Mouse (Mus musculus) heart, postnatal 0 days (tissue): ENCODE measurements around the gene Pabpc1l.

Experiments used
- CTCF ChIP-seq: IDR thresholded peaks from 2 replicates; pipeline ENCODE4 v1.5.1; 2016; ENCODE audit warnings: antibody characterized with exemption, control low read depth, low read depth
- EP300 ChIP-seq: IDR thresholded peaks from 2 replicates; pipeline ENCODE4 v1.6.1; 2016; ENCODE audit warnings: antibody characterized with exemption, low read depth

DNA sequence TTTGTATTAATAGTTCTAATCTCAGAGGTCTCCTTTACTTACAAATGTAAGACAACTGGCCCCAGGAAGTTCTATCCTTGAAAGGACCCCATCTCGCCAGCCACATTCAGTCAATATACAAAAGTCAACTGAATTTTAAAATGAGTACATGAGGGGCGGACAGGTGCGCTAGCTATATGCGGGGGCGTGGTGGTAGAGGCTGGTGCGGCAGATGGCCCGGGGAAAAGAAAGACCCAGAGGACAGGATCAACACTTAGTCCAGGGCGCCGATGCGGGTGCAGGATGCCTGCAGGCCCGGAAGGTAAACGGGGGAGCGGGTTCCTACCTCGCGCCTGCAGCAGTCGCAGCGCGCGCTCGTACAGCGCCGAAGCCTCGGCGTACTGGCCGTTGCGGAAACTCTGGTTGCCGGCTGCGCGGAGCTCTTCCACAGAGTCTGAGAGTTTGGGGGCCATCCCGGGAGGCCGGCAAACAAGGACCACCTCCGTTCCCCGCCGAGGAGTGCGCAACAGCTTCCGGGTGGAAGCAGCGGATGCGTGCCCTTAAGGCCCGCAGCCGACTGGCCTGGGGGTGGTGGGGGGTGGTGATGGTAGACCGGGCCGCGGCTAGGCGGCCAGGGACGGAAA, 45.0 kb downstream of the Pabpc1l start, which contains the start of gene Stk4:
- TF ChIP-seq EP300 = no peak
- no peak for TF ChIP-seq CTCF
